Mouse (Mus musculus) adrenal gland, postnatal 14 days (tissue): ENCODE results near the gene Zdhhc22. TPM values are rescaled to one million over a fixed set of nuclear protein-coding genes. Genes with fewer than 3 reads are reported as not detected.

Source experiments
- DNase-seq: peaks from one replicate; pipeline ENCODE4 v3.0.0; 2021; ENCODE audit warnings: mixed read lengths
- long read RNA-seq, 2 experiments: library from polyadenylated mRNA; stranded (forward); transcript quantifications; one replicate each; pipeline ENCODE4 v2.0.0; 2021
- total RNA-seq: library from RNA; stranded (reverse); gene quantifications from 2 replicates; pipeline ENCODE4 v1.2.3, GENCODE M21; 2021

Gene Zdhhc22
- total RNA-seq: 0.59 and 1.1 TPM in 2 replicates
- long read RNA-seq, experiment 1, partial matches to known transcripts: 0 of 1 reads
- long read RNA-seq, experiment 1, other reads (novel, unspliced or antisense): 0 of 1 reads
- long read RNA-seq, experiment 2: 0 reads

- DNase-seq: peak; percentile 70
These were observed at the start of gene Zdhhc22 for GRCm38 (mm10) chr12:86989890-86990754. TSS of gene Zdhhc22 (minus strand) at chr12:86990430.

GRCm38 (mm10) chr12:87036631-87037030, 46.4 kb upstream of the Zdhhc22 start:
- no peak for DNase-seq

DNA sequence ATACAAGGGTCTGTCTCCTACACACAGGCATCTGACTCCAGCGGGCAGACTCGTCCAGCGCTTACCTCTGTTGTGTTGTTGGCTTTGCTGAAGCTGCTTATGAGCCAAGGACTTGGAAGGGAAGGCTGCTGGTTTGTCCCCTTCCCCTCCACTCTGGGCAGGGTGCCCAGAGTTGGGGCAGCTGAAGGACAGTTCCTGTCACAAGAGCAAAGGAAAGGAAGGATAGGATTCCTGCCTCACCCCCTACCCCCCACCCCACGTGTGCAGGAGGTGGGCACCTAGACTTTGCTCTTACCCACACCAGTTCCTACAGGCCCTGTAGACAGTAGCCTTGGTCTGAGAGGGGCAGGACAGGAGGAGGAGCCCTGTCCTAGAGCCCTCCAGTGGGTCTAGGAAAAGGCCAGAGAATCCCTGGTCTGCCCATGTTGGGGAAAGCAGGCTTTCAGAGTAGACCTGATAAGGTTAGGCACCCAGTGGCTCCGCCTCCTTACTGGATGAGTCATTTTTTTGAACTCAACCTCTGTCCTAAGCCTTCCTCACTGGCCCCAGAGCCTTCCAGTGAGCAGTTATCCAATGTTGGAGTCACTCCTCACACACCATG, 41.0 kb upstream of the Zdhhc22 start:
- DNase-seq: peak; percentile 57

- no peak for DNase-seq
These were observed 39.2 kb upstream of the Zdhhc22 start for GRCm38 (mm10) chr12:87029251-87029976.

- no peak for DNase-seq
These were observed 37.8 kb upstream of the Zdhhc22 start for GRCm38 (mm10) chr12:87028068-87028467.

DNA sequence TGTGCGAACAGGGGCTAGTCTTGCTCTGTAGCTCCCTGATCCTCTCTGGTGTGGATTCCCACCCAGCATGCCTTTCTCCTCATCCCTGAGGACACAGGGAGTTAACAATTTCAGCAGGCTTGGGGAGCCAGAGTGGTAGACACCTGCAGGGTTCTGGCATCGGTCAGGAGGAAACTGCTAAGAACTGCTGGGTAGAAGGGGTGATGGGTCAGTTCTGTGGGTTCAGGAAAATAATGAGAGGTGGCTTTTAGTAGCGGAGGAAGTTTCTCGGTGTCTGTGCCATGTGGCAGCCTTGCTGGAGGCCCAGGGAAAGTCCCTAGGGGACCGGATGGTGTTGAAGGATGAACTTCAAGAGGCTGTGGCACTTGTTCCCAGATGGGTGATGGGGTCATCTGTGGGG, 37.2 kb upstream of the Zdhhc22 start:
- no peak for DNase-seq

DNA sequence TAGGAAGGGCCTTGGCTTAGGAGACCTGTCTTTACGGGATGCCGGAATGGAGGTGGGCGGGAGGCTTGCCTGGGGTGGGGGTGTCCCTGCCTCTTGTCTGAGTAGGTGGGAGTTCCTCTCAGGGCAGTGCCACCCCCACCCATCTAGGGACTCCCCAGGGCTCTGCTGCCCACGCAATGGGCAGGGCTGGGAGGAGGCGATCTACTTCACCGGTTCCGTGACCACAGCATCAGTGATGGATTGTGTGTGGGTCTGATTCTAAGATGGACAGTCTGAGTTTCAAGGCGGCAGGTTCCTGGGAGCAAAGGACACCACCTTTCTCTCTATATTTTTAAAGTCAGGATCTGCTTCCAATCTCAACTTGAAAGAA, 36.6 kb upstream of the Zdhhc22 start:
- no peak for DNase-seq

DNA sequence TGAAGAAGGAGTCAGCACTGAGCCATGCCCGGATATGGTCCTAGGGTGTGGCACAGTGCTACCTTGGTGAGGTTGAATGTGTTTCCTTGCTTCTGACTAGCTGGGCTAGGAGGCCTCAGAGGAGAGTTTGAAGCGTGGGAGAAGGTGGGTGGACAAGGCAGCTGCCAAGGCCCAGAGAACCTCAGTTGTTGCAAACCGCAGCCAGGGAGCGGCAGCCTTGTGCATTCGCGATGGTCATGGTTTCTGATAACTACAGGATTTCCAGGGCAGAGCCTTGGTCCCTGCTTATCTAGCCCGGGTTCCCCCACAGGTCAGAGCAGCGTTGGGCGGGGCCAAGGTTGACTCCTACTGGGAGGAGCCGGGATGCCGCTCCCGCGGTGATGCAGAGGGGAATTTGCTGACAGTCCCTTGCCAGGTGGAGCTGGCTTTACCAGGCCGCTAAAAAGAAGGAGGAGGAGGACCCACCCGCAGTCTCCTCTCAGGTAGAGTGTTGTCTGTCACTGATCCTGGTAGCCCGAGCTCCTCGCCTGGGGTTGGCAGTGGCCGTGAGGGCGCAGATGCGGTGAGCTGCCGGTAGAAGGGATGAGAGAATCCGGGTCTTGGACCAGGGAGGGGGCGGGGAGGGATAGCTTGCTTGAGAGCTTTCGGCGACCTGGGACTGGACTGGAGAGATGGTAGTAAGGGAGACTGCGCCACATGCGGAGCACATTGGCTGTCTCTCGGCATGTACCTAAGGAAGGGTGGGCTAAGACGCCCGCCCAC, 36.1 kb upstream of the Zdhhc22 start:
- peak; percentile 59 for DNase-seq

GRCm38 (mm10) chr12:87023456-87023855, 33.2 kb upstream of the Zdhhc22 start:
- no peak for DNase-seq

GRCm38 (mm10) chr12:87022006-87022405, 31.8 kb upstream of the Zdhhc22 start:
- DNase-seq: no peak

GRCm38 (mm10) chr12:87021040-87021439, 30.8 kb upstream of the Zdhhc22 start, which contains the start of gene Tmem63c:
TSS of gene Tmem63c (plus strand) at chr12:87021340.
- DNase-seq: no peak

DNA sequence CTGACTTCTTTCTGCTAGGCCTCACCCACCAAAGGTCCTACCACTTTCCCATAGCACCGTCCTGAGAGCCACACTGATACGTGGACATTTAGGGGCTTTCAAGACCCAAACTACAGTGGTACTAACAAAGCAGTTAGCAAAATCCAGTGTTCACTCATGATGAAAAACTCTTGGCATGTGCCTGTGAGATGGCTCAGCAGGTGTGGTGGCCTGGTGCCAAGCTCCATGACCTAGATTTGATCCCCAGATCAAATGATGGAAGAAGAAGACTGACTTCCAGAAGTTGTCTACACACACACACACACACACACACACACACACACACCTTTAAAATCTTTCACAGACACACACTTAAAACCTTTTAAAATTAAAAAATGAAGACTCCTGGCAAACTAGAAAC, 28.5 kb upstream of the Zdhhc22 start:
- DNase-seq: no peak

DNA sequence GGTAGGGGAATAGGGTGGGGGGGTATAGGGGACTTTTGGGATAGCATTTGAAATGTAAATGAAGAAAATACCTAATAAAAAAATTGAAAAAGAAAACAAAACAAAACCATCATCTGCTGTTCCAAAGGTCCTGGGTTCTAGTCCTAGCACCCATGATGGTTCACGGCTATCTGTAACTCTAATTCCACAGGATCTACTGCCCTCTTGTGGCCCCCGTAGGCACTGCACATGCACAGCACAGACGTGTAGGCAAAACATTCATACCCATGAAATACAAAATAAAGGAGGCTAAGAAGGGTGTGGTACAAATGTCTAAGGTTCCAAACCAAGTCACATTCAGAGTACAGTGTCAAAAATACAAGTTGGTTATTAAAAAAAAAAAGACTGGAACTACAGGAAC, 26.8 kb upstream of the Zdhhc22 start:
- peak; percentile 45 for DNase-seq

DNA sequence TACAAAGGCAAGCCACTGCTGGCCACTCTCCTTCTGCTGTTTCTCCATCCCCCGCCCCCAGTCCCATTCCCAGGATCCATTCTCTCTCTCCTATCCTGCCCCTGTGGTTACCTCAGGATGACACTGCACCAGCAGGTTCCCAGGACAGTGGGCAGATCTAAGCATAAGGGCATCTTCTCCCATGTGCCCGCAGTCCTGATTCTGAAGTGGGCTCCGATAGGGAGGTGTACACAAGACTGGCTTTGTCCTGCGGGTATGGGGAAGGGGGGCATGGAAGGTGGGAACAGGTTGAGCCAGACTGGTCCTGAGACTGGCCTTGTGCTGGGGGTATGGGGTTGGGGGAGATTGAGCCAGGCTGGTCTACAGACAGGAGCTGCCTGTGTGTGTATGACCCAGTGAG, 14.4 kb upstream of the Zdhhc22 start:
- no peak for DNase-seq

DNA sequence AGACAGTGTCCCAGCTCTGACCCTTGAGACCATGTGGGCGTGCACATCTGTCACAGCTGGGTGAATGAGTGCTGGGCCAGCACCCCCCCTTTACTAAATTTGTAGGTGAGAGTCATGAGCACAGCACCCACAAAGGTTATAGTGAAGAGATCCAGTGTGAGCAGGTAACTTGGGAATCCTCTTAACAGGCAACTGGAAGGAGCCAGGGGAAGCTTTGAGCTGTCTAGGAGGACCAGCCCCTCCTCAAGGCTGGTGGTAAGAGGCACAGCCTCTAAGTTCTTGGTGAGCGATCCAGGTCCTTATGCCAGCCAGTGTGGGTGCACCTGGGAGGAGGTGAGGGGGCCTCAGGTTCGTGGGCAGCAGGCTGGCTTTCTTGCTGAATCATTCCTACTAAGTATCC, 13.4 kb upstream of the Zdhhc22 start:
- no peak for DNase-seq

DNA sequence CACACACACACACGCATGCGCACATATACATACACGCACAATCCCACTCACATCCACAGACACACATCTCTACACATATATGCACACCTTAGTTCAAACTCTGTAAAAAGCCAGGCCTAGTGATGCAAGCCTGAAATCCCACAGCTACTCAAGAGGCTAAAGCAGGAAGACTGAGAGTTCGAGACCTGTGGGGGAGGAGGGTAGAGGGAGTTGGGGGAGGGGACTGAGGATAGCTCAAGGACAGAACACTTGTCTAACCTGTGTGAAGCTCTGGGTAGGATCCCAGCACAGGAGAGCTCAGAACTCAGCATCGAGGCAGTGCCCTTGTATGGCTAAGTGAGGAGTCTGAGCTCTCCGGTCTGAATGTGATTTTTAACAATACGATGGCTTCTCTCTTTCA, 12.6 kb upstream of the Zdhhc22 start:
- no peak for DNase-seq

DNA sequence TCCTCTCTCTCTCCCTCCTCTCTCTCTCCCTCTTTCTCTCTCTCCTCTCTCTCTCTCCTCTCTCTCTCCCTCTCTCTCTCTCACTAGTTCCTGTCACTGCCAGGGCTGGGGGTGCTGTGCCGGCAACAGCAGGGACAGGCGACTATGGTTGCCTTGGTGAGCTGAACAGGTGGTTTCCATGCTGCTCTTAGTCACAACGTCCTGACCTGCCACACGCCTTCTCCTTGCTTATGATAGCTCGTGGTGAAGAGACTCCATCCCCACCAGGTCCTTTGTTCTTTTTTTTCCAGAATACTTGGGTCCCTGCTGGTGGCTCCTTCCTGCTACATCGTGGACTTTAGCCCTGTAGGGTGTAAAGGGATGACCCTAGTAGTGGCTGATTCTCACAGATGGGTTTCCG, 12.0 kb upstream of the Zdhhc22 start:
- no peak for DNase-seq

DNA sequence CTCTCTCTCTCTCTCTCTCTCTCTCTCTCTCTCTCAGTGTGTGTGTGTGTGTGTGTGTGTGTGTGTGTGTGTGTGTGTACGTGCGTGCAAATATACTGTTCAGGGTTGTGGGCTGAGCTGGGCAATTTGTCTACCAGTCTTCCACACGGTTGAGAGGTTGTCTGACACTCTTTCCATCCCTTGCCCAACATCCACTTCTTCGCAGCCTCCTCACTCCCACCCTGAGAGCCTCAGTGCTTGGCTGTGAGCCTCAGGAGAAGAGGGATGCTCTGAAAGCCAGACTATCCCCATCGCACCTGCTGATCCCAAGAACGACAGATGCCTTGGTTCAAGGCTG, 10.6 kb upstream of the Zdhhc22 start:
- DNase-seq: no peak

DNA sequence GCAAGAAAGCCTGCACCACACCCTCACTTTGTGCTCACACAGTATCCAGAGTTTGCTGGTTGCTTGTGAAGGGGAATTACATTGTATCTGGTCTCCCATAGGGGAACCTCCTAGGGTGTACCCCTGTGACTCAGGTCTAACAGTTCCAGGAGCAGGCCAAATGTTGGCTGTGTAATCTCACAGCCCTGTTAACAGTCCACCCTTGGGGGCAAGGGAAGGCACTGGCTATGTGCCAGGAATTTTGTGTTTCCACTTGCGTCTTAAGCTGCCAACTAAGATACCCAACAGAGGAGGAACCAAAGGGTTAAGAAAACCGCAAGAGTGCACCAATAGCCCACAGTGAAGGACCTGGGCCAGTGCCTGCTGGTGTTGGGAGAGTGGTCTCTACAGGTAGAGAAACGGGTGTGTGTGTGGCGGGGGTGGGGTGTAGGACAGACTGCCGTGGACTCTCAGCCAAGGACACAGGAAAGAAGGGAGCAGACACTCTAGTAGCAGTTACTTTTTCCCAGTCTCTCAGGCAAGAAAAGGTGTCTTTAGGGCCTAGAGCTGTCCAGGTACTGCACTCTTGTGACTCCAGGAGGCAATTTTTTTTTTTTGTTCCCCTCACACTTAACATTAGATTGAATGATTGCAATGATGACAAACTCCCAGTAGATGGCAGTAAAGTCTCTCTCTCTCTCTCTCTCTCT, 10.1 kb upstream of the Zdhhc22 start:
- DNase-seq: no peak

- no peak for DNase-seq
These were observed 9.1 kb upstream of the Zdhhc22 start for GRCm38 (mm10) chr12:86999283-86999820.

DNA sequence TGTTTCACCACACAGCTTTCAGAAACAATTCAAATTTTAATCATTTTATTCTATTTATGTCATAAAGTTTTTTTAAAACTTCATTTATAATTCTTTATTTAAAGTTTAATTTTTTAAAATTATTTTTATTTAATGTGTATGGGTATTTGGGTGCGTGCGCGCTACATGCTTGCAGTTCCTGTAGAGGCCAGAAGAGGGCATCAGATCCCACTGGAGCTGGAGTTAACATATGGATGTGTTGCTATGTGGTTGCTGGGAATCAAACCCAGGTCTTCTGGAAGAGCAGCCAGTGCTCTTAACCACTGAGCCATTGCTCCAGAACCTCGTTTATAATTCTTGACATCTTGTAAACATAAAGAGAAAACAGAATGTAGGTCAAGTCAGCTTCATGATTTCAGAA, 8.5 kb upstream of the Zdhhc22 start:
- no peak for DNase-seq
